Mouse (Mus musculus) left cerebral cortex, adult 18-20 months (tissue): ENCODE data around the gene Pbx1. TPM values are rescaled to one million over a fixed set of nuclear protein-coding genes. Genes with fewer than 3 reads are reported as not detected.

Experiments used
- DNase-seq, 2 experiments: peaks; one replicate each; pipeline ENCODE4 v3.0.0; 2021 to 2022; ENCODE audit warnings: low spot score in 2 of 2, mixed read lengths in 1 of 2
- total RNA-seq, 2 experiments: library from RNA; stranded (reverse); gene quantifications; 2 replicates each; pipeline ENCODE4 v1.2.3; 2021

The Pbx1 gene
- total RNA-seq, 2 experiments from 2014 or later, result 130 to 135 TPM

- no peak for DNase-seq
These were observed 45.9 kb downstream of the Pbx1 start for GRCm38 (mm10) chr1:168386159-168386558.

GRCm38 (mm10) chr1:168384594-168384955, 47.5 kb downstream of the Pbx1 start:
- no peak for DNase-seq

- DNase-seq, result no peak
These were observed 48.1 kb downstream of the Pbx1 start for GRCm38 (mm10) chr1:168383832-168384593.

GRCm38 (mm10) chr1:168382823-168383157, 49.3 kb downstream of the Pbx1 start:
- no peak for DNase-seq

GRCm38 (mm10) chr1:168382106-168382822, 49.8 kb downstream of the Pbx1 start:
- DNase-seq, result no peak

GRCm38 (mm10) chr1:168381451-168381850, 50.6 kb downstream of the Pbx1 start:
- DNase-seq, result no peak

GRCm38 (mm10) chr1:168380241-168380770, 51.8 kb downstream of the Pbx1 start:
- no peak for DNase-seq

GRCm38 (mm10) chr1:168377650-168378049, 54.4 kb downstream of the Pbx1 start:
- no peak for DNase-seq

GRCm38 (mm10) chr1:168376330-168376729, 55.7 kb downstream of the Pbx1 start:
- no peak for DNase-seq

- no peak for DNase-seq
These were observed 57.0 kb downstream of the Pbx1 start for GRCm38 (mm10) chr1:168374953-168375600.

- DNase-seq, result no peak
These were observed 60.0 kb downstream of the Pbx1 start for GRCm38 (mm10) chr1:168372089-168372488.

GRCm38 (mm10) chr1:168370966-168371365, 61.1 kb downstream of the Pbx1 start:
- DNase-seq, result no peak

GRCm38 (mm10) chr1:168366261-168366660, 65.8 kb downstream of the Pbx1 start:
- DNase-seq, result no peak

GRCm38 (mm10) chr1:168364325-168364724, 67.7 kb downstream of the Pbx1 start:
- DNase-seq, result no peak

GRCm38 (mm10) chr1:168363053-168363452, 69.0 kb downstream of the Pbx1 start:
- DNase-seq, result no peak

- DNase-seq, result no peak
These were observed 69.6 kb downstream of the Pbx1 start for GRCm38 (mm10) chr1:168362464-168362863.

- no peak for DNase-seq
These were observed 74.1 kb downstream of the Pbx1 start for GRCm38 (mm10) chr1:168357680-168358611.

GRCm38 (mm10) chr1:168356970-168357441, 75.1 kb downstream of the Pbx1 start:
- DNase-seq, result no peak

GRCm38 (mm10) chr1:168355985-168356556, 76.0 kb downstream of the Pbx1 start:
- no peak for DNase-seq

GRCm38 (mm10) chr1:168354934-168355333, 77.1 kb downstream of the Pbx1 start:
- DNase-seq, result no peak
